Mouse (Mus musculus) ES-Bruce4 (cell line): ENCODE results near the gene Vdr. TPM values are rescaled to one million over a fixed set of nuclear protein-coding genes. Genes with fewer than 3 reads are reported as not detected.

Experiments
- H3K27ac ChIP-seq: 2 replicates; pipeline ENCODE4 v1.5.1; 2012; ENCODE audit warnings: low read length, inconsistent platforms; ENCODE audit not compliant: insufficient read depth
- H3K27me3 ChIP-seq: 2 replicates; pipeline ENCODE4 v1.6.1; 2012; ENCODE audit warnings: mild to moderate bottlenecking, low read length, inconsistent platforms; ENCODE audit not compliant: control insufficient read depth, poor library complexity, insufficient read depth, severe bottlenecking
- H3K36me3 ChIP-seq: 2 replicates; pipeline ENCODE4 v1.6.1; 2012; ENCODE audit warnings: inconsistent platforms, mild to moderate bottlenecking, low read length, moderate library complexity; ENCODE audit not compliant: control insufficient read depth, poor library complexity, insufficient read depth, severe bottlenecking
- H3K4me1 ChIP-seq: one replicate; pipeline ENCODE4 v1.8.1; 2011; ENCODE audit warnings: low read length; ENCODE audit not compliant: control insufficient read depth, insufficient read depth
- H3K4me3 ChIP-seq: 2 replicates; pipeline ENCODE4 v1.5.1; 2011; ENCODE audit warnings: low read depth, mild to moderate bottlenecking, low read length
- H3K9ac ChIP-seq: 2 replicates; pipeline ENCODE4 v1.6.1; 2012; ENCODE audit warnings: low read depth, mild to moderate bottlenecking, inconsistent platforms; ENCODE audit not compliant: poor library complexity, severe bottlenecking
- H3K9me3 ChIP-seq: replicated peaks from 2 replicates; pipeline ENCODE4 v1.6.1; 2012; ENCODE audit warnings: mild to moderate bottlenecking, low read length, inconsistent platforms; ENCODE audit not compliant: control insufficient read depth, poor library complexity, insufficient read depth, severe bottlenecking
- CTCF ChIP-seq: IDR thresholded peaks from one replicate; pipeline ENCODE4 v1.8.1; 2011; ENCODE audit warnings: low read depth, low read length
- EP300 ChIP-seq: IDR thresholded peaks from 2 replicates; pipeline ENCODE4 v1.6.1; 2011; ENCODE audit warnings: low read depth, low read length; ENCODE audit not compliant: insufficient read depth
- POLR2A ChIP-seq: IDR thresholded peaks from one replicate; pipeline ENCODE4 v1.8.1; 2011; ENCODE audit warnings: low read length; ENCODE audit not compliant: insufficient read depth
- polyA plus RNA-seq: library from polyadenylated mRNA; stranded (reverse); fragments of >200 nt; gene quantifications from 2 replicates; pipeline ENCODE4 v1.2.4, GENCODE M21; 2011; ENCODE audit warnings: low read depth; ENCODE audit not compliant: missing spikeins, insufficient read depth, insufficient read length

Gene Vdr
- polyA plus RNA-seq = 1.5 and 1.6 TPM in 2 replicates

GRCm38 (mm10) chr15:97910530-97910929, at the start of gene Vdr:
TSS of gene Vdr (minus strand) at chr15:97910630.
- Histone ChIP-seq H3K27me3 (no peaks in the 10 kb centered on the region), H3K4me3 (no peak within 1 kb of the TSS), H3K36me3 (no peaks in the 10 kb centered on the region), H3K9me3 (no peaks in the 10 kb centered on the region), H3K4me1 (no peaks in the 10 kb centered on the region), H3K27ac (no peak within 1 kb of the TSS), H3K9ac (no peak within 1 kb of the TSS)
- TF ChIP-seq EP300 (no peak), CTCF (no peak), POLR2A (no peak)

- Histone ChIP-seq H3K27ac (no peak overlapping the region), H3K27me3 (no peaks in the 10 kb centered on the region), H3K4me1 (no peaks in the 10 kb centered on the region), H3K4me3 (no peak overlapping the region), H3K9me3 (no peaks in the 10 kb centered on the region), H3K9ac (no peak overlapping the region), H3K36me3 (no peaks in the 10 kb centered on the region)
- TF ChIP-seq POLR2A (no peak), CTCF (no peak), EP300 (no peak)
These were observed 46.0 kb upstream of the Vdr start for GRCm38 (mm10) chr15:97956416-97956815.

GRCm38 (mm10) chr15:97955742-97956141, 45.3 kb upstream of the Vdr start:
- Histone ChIP-seq H3K4me3 (no peak overlapping the region), H3K9ac (no peak overlapping the region), H3K27me3 (no peaks in the 10 kb centered on the region), H3K27ac (no peak overlapping the region), H3K4me1 (no peaks in the 10 kb centered on the region), H3K9me3 (no peaks in the 10 kb centered on the region), H3K36me3 (no peaks in the 10 kb centered on the region)
- TF ChIP-seq POLR2A (no peak), CTCF (no peak), EP300 (no peak)

- no peak overlapping the region for H3K9ac ChIP-seq
- H3K36me3 ChIP-seq = no peaks in the 10 kb centered on the region
- H3K27me3 ChIP-seq = no peaks in the 10 kb centered on the region
- TF ChIP-seq POLR2A (no peak), EP300 (no peak), CTCF (no peak)
- H3K27ac ChIP-seq = no peak overlapping the region
- H3K9me3 ChIP-seq = no peaks in the 10 kb centered on the region
- no peaks in the 10 kb centered on the region for H3K4me1 ChIP-seq
- H3K4me3 ChIP-seq = no peak overlapping the region
These were observed 44.9 kb upstream of the Vdr start for GRCm38 (mm10) chr15:97955286-97955685.

GRCm38 (mm10) chr15:97954671-97955070, 44.2 kb upstream of the Vdr start:
- TF ChIP-seq EP300 = no peak
- no peak for TF ChIP-seq CTCF
- TF ChIP-seq POLR2A = no peak
- no peaks in the 10 kb centered on the region for H3K4me1 ChIP-seq
- H3K36me3 ChIP-seq = no peaks in the 10 kb centered on the region
- no peaks in the 10 kb centered on the region for H3K27me3 ChIP-seq
- no peak overlapping the region for H3K4me3 ChIP-seq
- H3K9ac ChIP-seq = no peak overlapping the region
- H3K27ac ChIP-seq = no peak overlapping the region
- no peaks in the 10 kb centered on the region for H3K9me3 ChIP-seq

GRCm38 (mm10) chr15:97952889-97953189, 42.4 kb upstream of the Vdr start:
- Histone ChIP-seq H3K27me3 (no peaks in the 10 kb centered on the region), H3K9me3 (no peaks in the 10 kb centered on the region), H3K4me1 (no peaks in the 10 kb centered on the region), H3K9ac (no peak overlapping the region), H3K36me3 (no peaks in the 10 kb centered on the region), H3K4me3 (no peak overlapping the region), H3K27ac (no peak overlapping the region)
- TF ChIP-seq POLR2A = no peak
